Mouse (Mus musculus) lung, postnatal 0 days (tissue): ENCODE data around the gene H1f0.

ENCODE experiments used
- CTCF ChIP-seq: IDR thresholded peaks from 2 replicates; pipeline ENCODE4 v1.5.1; 2016; ENCODE audit warnings: antibody characterized with exemption, mild to moderate bottlenecking
- EP300 ChIP-seq: IDR thresholded peaks from 2 replicates; pipeline ENCODE4 v1.6.1; 2016; ENCODE audit warnings: antibody characterized with exemption, mild to moderate bottlenecking, control low read depth

DNA sequence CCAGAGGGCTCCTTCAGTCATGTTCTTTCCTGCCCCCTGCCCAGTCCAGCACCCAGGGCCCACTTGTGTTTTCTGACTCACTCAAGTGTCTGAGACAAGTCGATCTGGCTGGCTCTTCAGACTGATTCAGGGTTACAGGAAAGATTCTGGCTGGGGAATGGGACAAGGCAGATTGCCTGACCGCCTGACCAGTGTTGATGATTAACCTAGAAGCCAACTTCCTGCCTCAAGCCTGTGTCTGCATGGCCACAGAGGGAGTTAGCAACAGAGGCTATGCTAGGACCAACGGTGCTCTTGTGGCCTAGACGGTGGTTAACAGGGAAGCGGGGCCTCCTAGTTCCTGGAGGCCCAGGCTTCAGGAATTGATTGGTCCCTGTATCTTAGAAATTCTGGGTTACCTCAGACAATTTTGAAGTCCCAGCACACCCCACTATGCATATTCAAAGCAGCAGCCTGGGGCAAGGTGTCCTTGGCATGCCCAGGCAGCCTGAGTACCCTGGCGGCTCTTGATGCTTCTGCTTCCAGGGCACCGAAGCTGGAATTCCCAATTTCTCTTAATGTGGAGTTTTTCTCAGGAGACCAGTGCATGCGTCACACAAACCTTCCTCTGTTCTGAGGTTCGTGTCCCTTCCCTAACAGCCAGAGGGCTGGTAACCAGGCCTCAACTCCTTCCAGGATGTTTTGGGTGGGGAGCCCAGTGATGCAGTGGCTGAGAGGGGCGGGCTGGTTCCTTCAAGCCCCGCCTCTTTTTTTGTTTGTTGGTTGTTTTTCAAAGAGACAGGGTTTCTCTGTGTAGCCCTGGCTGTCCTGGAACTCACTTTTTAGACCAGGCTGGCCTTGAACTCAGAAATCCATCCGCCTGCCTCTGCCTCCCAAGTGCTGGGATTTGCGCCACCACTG, 23.5 kb downstream of the H1f0 start:
- TF ChIP-seq CTCF (no peak), EP300 (no peak)
